Mouse (Mus musculus) adrenal gland, postnatal 14 days (tissue): ENCODE data around the gene Tex47. TPM values are rescaled to one million over a fixed set of nuclear protein-coding genes. Genes with fewer than 3 reads are reported as not detected.

Experiments used
- DNase-seq: peaks from one replicate; pipeline ENCODE4 v3.0.0; 2021; ENCODE audit warnings: mixed read lengths
- long read RNA-seq, 2 experiments: library from polyadenylated mRNA; stranded (forward); transcript quantifications; one replicate each; pipeline ENCODE4 v2.0.0; 2021
- total RNA-seq: library from RNA; stranded (reverse); gene quantifications from 2 replicates; pipeline ENCODE4 v1.2.3, GENCODE M21; 2021

Gene Tex47
- not detected in 2 replicates for total RNA-seq
- long read RNA-seq, experiment 1, result 0 reads
- long read RNA-seq, experiment 2, result 0 reads

- DNase-seq, result no peak
Measured at GRCm38 (mm10) chr5:7303819-7304218, at the start of gene Tex47. Tex47 (plus strand) TSS chr5:7304119.

GRCm38 (mm10) chr5:7276659-7277455 lies 27.1 kb upstream of the Tex47 start:
- no peak for DNase-seq

GRCm38 (mm10) chr5:7284336-7284735 lies 19.6 kb upstream of the Tex47 start:
- DNase-seq, result no peak

GRCm38 (mm10) chr5:7302969-7303368 lies 950 bp upstream of the Tex47 start:
- DNase-seq, result no peak

- no peak for DNase-seq
Measured at GRCm38 (mm10) chr5:7325594-7325993, 21.7 kb downstream of the Tex47 start.

DNA sequence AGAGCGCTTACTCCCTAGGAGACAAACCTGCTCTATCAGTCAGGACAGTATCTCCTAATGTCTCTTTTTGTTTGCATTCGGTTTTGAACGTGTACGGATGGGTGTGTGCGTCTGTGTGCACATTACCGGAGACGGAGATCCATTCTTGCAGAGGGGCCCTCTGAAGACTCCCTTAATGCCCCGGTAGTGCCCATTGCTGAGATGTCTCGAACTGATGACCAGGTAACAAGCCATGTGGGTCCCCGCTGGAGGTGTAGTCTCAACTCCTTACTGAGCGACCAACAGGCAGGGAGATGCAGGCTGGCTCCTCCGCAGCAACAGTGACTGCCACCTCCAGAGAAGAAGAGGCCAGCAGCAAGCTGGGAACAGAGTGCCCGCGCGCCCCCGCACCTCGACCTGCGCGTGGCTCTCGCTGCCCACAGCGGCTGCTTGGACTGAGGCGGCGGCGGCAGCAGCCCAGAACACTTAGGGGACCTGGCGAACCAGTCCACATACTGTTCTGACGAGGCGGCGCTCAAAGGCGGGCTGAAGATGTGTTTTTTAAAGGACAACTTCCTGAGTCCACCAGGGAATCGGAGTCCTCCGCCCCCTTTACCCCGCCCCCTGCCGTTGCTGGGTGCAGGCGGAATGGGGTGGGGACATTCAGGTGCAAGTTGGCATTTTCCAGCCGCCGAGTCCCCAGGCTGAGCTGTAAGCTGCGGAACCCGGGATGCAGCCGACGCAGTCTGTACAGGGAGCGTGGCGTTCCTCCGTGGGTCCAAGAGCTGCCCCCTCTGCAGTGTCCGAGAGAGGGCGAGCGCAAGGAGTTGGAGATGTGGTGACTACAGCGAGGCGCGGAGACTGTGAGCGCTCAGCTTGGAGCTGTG lies 40.5 kb downstream of the Tex47 start, which contains the start of gene Zfp804b:
Gene Zfp804b, minus strand, starts transcription at position 612 of the 866 bp plus-strand sequence.
- peak; percentile 56 for DNase-seq

DNA sequence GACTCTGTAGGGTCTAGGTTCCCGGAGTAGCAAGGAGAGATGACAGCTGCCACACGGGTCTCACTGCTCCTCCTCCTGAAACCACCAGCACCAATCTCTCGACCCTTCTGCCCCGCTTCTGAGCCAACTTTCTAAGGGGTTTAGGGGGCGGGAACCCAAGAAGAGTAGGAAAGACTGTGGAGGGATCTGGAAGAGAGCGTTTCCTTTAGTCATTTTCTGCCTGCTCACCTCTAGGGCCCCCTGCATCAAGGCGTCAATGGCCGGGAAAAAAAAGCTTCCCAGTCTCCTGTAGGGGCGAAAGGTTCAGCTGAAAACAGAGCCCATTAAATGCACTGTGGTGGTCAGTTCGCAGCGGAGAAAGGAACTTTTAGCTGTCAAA lies 41.1 kb downstream of the Tex47 start:
- no peak for DNase-seq

Other genes with a start within 250 kb of the Tex47 start
- 0.11 and 0.23 TPM in 2 replicates for gene Zfp804b, start 40.6 kb downstream of the Tex47 start, total RNA-seq